Mouse (Mus musculus): ENCODE measurements at regions not wholly inside any gene's neighbourhood (a gene's known extent, or its start where the extent isn't known, plus 50 kb on each side); places are given as distances from the start of the nearest gene placed in this dataset.

- in situ Hi-C loops (cut with MboI; ENCODE audit: low pct_ligation_motif_present, low pct_unique_long_range_greater_than_20kb, low sequenced_read_pairs): no loop called here
- H3K9ac ChIP-seq (ENCODE audit: insufficient read depth, low read depth): no peak overlapping the region
- no peaks in the 10 kb centered on the region for H3K36me3 ChIP-seq (replicated peaks in 1 of 2; ENCODE audit: control insufficient read depth in 1 of 2, insufficient read depth in 1 of 2, low read length in 1 of 2)
- no peaks in the 10 kb centered on the region for H3K4me1 ChIP-seq (ENCODE audit: control insufficient read depth in 1 of 2, insufficient read depth in 2 of 2)
- H3K27ac ChIP-seq (ENCODE audit: insufficient read depth, low read depth): no peak overlapping the region
- peaks cover 3% of the 10 kb centered on the region for H3K9me3 ChIP-seq (replicated peaks; ENCODE audit: low read length)
- H3K27me3 ChIP-seq (replicated peaks): no peaks in the 10 kb centered on the region
- no peak for DNase-seq (ENCODE audit: extremely low read depth)
- dilution Hi-C loops (cut with MboI; ENCODE audit: extremely low pct_ligation_motif_present, extremely low pct_unique_long_range_greater_than_20kb, low sequenced_read_pairs): no loop called here
- H3K4me2 ChIP-seq (ENCODE audit: insufficient read depth, low read depth, poor library complexity, severe bottlenecking): no peak overlapping the region
- TF ChIP-seq CHD1 (IDR thresholded peaks at IDR 0.05; ENCODE audit: low read depth, low read length) (no peak), MAFK (IDR thresholded peaks at IDR 0.05; ENCODE audit: insufficient replicate concordance, low read length) (no peak), RAD21 (IDR thresholded peaks at IDR 0.05; ENCODE audit: low read depth, low read length) (no peak), EP300 (IDR thresholded peaks at IDR 0.05; ENCODE audit: low read length) (no peak), MYC (IDR thresholded peaks at IDR 0.05; ENCODE audit: low read depth, low read length) (no peak), USF2 (conservative IDR thresholded peaks at IDR 0.05; ENCODE audit: low read depth, low read length) (no peak), ZNF384 (IDR thresholded peaks at IDR 0.05; ENCODE audit: low read depth, low read length) (no peak), JUND (conservative IDR thresholded peaks at IDR 0.05; ENCODE audit: low read depth, low read length) (no peak), ELF1 (IDR thresholded peaks at IDR 0.05; ENCODE audit: low read depth, low read length) (no peak), HCFC1 (IDR thresholded peaks at IDR 0.05; ENCODE audit: low read depth, low read length) (no peak), UBTF (IDR thresholded peaks at IDR 0.05; ENCODE audit: low read depth, low read length) (no peak)
- H3K4me3 ChIP-seq (replicated peaks in 1 of 3; ENCODE audit: low read depth in 2 of 3, low read length in 2 of 3, poor library complexity in 1 of 3): no peak overlapping the region
- H3K79me2 ChIP-seq (replicated peaks; ENCODE audit: control insufficient read depth, extremely low read depth, insufficient read depth, poor library complexity, severe bottlenecking): no peaks in the 10 kb centered on the region
Observed at GRCm38 (mm10) chr6:37730500-37731239, 139.9 kb upstream of the Trim24 start.

GRCm38 (mm10) chr6:37732385-37732784 is 138.2 kb upstream of the Trim24 start:
- Histone ChIP-seq H3K36me3 (replicated peaks in 1 of 2; ENCODE audit: control insufficient read depth in 1 of 2, insufficient read depth in 1 of 2, low read length in 1 of 2) (no peaks in the 10 kb centered on the region), H3K4me2 (ENCODE audit: insufficient read depth, low read depth, poor library complexity, severe bottlenecking) (no peak overlapping the region), H3K27ac (ENCODE audit: insufficient read depth, low read depth) (no peak overlapping the region), H3K4me3 (replicated peaks in 1 of 3; ENCODE audit: low read depth in 2 of 3, low read length in 2 of 3, poor library complexity in 1 of 3) (no peak overlapping the region), H3K9me3 (replicated peaks; ENCODE audit: low read length) (peaks cover 3% of the 10 kb centered on the region), H3K4me1 (ENCODE audit: control insufficient read depth in 1 of 2, insufficient read depth in 2 of 2) (no peaks in the 10 kb centered on the region), H3K79me2 (replicated peaks; ENCODE audit: control insufficient read depth, extremely low read depth, insufficient read depth, poor library complexity, severe bottlenecking) (no peaks in the 10 kb centered on the region), H3K9ac (ENCODE audit: insufficient read depth, low read depth) (no peak overlapping the region), H3K27me3 (replicated peaks) (no peaks in the 10 kb centered on the region)
- peak; percentile 31 for DNase-seq (ENCODE audit: extremely low read depth)
- dilution Hi-C loops (cut with MboI; ENCODE audit: extremely low pct_ligation_motif_present, extremely low pct_unique_long_range_greater_than_20kb, low sequenced_read_pairs) (no loop called here), in situ Hi-C loops (cut with MboI; ENCODE audit: low pct_ligation_motif_present, low pct_unique_long_range_greater_than_20kb, low sequenced_read_pairs) (no loop called here)
- TF ChIP-seq E2F4 (IDR thresholded peaks at IDR 0.05; ENCODE audit: insufficient replicate concordance, low read depth, low read length) (no peak), JUN (IDR thresholded peaks at IDR 0.05; ENCODE audit: insufficient read depth, low read depth, low read length) (peak; percentile 34; the same call in 1 of the 2 replicates), MEF2A (IDR thresholded peaks at IDR 0.05; ENCODE audit: borderline replicate concordance, low read depth, low read length) (peak; percentile 45; the same call in 1 of the 2 replicates), JUND (conservative IDR thresholded peaks at IDR 0.05; ENCODE audit: low read depth, low read length) (peak; percentile 47; the same call in 1 of the 2 replicates), ELF1 (IDR thresholded peaks at IDR 0.05; ENCODE audit: low read depth, low read length) (no peak)
